Mouse (Mus musculus) forebrain, embryonic 14.5 days (tissue): ENCODE measurements at regions not wholly inside any gene's neighbourhood (a gene's known extent, or its start where the extent isn't known, plus 50 kb on each side); places are given as distances from the start of the nearest gene placed in this dataset.
"Not testable (repeated sequence)": the region's sequence is repeated elsewhere in the genome, so short reads cannot be mapped to it uniquely, and the experiment has no call there.

Experiments
- ATAC-seq: fragments of 200-750 bp; cut with Nextera tagmentation; 2 replicates; pipeline ENCODE4 v1.8.0; 2017; ENCODE audit warnings: mild to moderate bottlenecking, moderate library complexity
- DNase-seq: peaks from one replicate; pipeline ENCODE4 v3.0.0-alpha.2; 2015; ENCODE audit warnings: low spot score
- H3K27ac ChIP-seq: fragments of 300-500 bp; sonication (generic); 2 replicates; pipeline ENCODE4 v1.5.1; 2014; ENCODE audit warnings: low read depth, mild to moderate bottlenecking, control low read depth, low read length, moderate library complexity
- H3K27me3 ChIP-seq: fragments of 300-500 bp; sonication (generic); replicated peaks from 2 replicates; pipeline ENCODE4 v1.6.1; 2014; ENCODE audit warnings: low read length, control low read depth, mixed read lengths; ENCODE audit not compliant: control insufficient read depth, insufficient read depth
- H3K36me3 ChIP-seq: fragments of 300-500 bp; sonication (generic); 2 replicates; pipeline ENCODE4 v1.6.1; 2014; ENCODE audit warnings: low read length, control low read depth; ENCODE audit not compliant: control insufficient read depth, insufficient read depth
- H3K4me1 ChIP-seq: fragments of 300-500 bp; sonication (generic); 2 replicates; pipeline ENCODE4 v1.6.1; 2014; ENCODE audit warnings: antibody characterized with exemption, low read length, control low read depth; ENCODE audit not compliant: control insufficient read depth, insufficient read depth
- H3K4me2 ChIP-seq: fragments of 300-500 bp; sonication (generic); 2 replicates; pipeline ENCODE4 v1.6.1; 2014; ENCODE audit warnings: mild to moderate bottlenecking, control low read depth, low read length
- H3K4me3 ChIP-seq: fragments of 300-500 bp; sonication (generic); 2 replicates; pipeline ENCODE4 v1.5.1; 2014; ENCODE audit warnings: low read depth, low read length, control low read depth
- H3K9ac ChIP-seq: fragments of 300-500 bp; sonication (generic); 2 replicates; pipeline ENCODE4 v1.6.1; 2014; ENCODE audit warnings: mild to moderate bottlenecking, low read length, control low read depth, moderate library complexity
- H3K9me3 ChIP-seq: fragments of 300-500 bp; sonication (generic); replicated peaks from 2 replicates; pipeline ENCODE4 v1.6.1; 2016; ENCODE audit warnings: low read length, control low read depth, mixed read lengths; ENCODE audit not compliant: control insufficient read depth
- WGBS: fragments of 180-500 bp; shearing (Covaris S2); extraction: QIAGEN DNeasy Blood & Tissue Kit; methylation state at CpG from one replicate; pipeline ENCODE4 v1.1.7; 2014; 5-methylcytosine and 5-hydroxymethylcytosine counted together

DNA sequence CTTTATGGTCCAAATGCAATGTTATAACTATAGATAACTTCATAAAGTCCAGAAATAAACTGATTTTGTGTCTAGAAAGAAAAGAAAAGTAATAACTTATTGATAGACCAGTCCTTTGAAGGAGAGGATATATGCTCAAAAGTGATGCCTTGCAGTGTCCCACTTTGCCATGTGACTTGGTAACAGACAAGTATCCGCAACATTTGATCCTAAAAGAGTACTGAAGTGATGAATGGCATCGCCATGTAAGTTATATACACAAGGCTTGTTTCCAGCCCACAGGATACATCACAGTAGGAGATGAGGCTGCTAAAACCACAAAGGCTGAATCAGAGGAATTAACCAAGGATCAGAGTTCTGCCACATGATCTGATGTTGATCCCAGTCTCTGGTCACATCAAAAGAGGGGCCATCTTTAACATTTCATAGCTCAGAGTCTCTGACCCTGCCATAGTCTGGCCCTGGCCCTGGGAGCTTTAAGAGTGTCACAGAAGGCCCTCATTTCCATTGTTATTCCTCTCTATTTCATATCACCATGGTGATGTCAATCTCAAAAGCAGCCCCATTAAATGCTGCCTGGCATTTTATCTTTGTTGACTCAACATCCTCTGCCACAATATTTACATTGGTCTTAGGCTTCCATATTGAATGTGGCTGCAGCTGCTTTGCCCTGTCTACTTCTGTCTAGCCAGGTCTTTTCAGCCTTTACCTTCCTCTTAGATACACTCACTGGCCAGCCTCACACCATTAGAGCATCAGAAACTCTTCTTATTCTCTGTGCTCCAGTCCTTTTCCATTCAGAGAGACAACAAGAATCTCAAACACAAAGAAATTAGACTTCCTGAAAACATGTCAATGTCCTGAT is 506.4 kb upstream of the Gm9747 start:
- 94% methylated on average over 2 of the region's 2 CpGs for WGBS
- Histone ChIP-seq H3K9me3 (no peaks in the 10 kb centered on the region), H3K4me2 (no peak overlapping the region), H3K4me3 (no peak overlapping the region), H3K27me3 (no peaks in the 10 kb centered on the region), H3K9ac (no peak overlapping the region), H3K4me1 (no peaks in the 10 kb centered on the region), H3K36me3 (no peaks in the 10 kb centered on the region), H3K27ac (no peak overlapping the region)
- no peak for ATAC-seq
- DNase-seq: no peak

- Histone ChIP-seq H3K27ac (no peak overlapping the region), H3K27me3 (no peaks in the 10 kb centered on the region), H3K9ac (no peak overlapping the region), H3K4me1 (no peaks in the 10 kb centered on the region; the same call in 1 of the 2 replicates), H3K9me3 (no peaks in the 10 kb centered on the region), H3K4me3 (no peak overlapping the region), H3K4me2 (no peak overlapping the region), H3K36me3 (no peaks in the 10 kb centered on the region)
- DNase-seq: no peak
- 80% methylated on average over 6 of the region's 6 CpGs for WGBS
- ATAC-seq: no peak
These were observed 495.6 kb upstream of the Gm9747 start for GRCm38 (mm10) chr1:81737111-81737833.

DNA sequence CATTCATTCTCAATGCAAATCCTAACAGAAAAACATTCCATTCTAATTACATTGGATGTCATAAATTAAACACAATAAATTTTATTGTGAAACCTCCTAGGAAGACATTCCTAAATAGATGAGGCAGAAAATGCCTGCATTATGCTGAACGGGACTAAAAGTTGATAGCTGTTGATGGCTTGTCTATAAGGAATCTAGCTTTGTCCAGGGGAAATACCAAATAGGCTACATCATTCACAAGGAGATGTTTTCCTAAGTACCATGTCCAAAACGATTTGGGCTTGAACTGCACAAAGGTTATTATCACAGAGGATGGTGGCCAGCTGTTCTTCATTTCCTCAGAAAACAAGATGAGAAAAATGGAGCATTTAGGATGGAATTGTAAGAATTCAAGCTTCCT is 494.5 kb upstream of the Gm9747 start:
- Histone ChIP-seq H3K4me3 (no peak overlapping the region), H3K9me3 (no peaks in the 10 kb centered on the region), H3K27me3 (no peaks in the 10 kb centered on the region), H3K36me3 (no peaks in the 10 kb centered on the region), H3K4me1 (no peaks in the 10 kb centered on the region; the same call in 1 of the 2 replicates), H3K9ac (no peak overlapping the region), H3K4me2 (no peak overlapping the region), H3K27ac (no peak overlapping the region)
- ATAC-seq (no peak), DNase-seq (no peak)
- 7% methylated on average over 2 of the region's 2 CpGs for WGBS

- no peaks in the 10 kb centered on the region for H3K9me3 ChIP-seq
- WGBS: 10% methylated on average over 3 of the region's 3 CpGs
- H3K9ac ChIP-seq: no peak overlapping the region
- ATAC-seq (no peak), DNase-seq (peak; percentile 6)
- H3K27ac ChIP-seq: no peak overlapping the region
- no peaks in the 10 kb centered on the region; the same call in 1 of the 2 replicates for H3K4me1 ChIP-seq
- H3K4me2 ChIP-seq: no peak overlapping the region
- H3K27me3 ChIP-seq: no peaks in the 10 kb centered on the region
- no peaks in the 10 kb centered on the region for H3K36me3 ChIP-seq
- H3K4me3 ChIP-seq: no peak overlapping the region
These were observed 493.5 kb upstream of the Gm9747 start for GRCm38 (mm10) chr1:81739392-81739791.

- Histone ChIP-seq H3K9me3 (no peaks in the 10 kb centered on the region), H3K4me2 (no peak overlapping the region), H3K9ac (no peak overlapping the region), H3K27me3 (no peaks in the 10 kb centered on the region), H3K4me3 (no peak overlapping the region), H3K27ac (no peak overlapping the region), H3K4me1 (no peaks in the 10 kb centered on the region; the same call in 1 of the 2 replicates), H3K36me3 (no peaks in the 10 kb centered on the region)
- WGBS: 100% methylated on average over 1 of the region's 1 CpGs
- ATAC-seq (no peak), DNase-seq (no peak)
These were observed 492.9 kb upstream of the Gm9747 start for GRCm38 (mm10) chr1:81739981-81740380.

- H3K4me2 ChIP-seq, H3K4me1 ChIP-seq, DNase-seq, H3K36me3 ChIP-seq, ATAC-seq, H3K9me3 ChIP-seq, H3K27ac ChIP-seq, H3K9ac ChIP-seq, H3K27me3 ChIP-seq, H3K4me3 ChIP-seq: not testable (repeated sequence)
- WGBS: 95% methylated on average over 8 of the region's 8 CpGs
These were observed 491.0 kb upstream of the Gm9747 start for GRCm38 (mm10) chr1:81741882-81742281.

- Histone ChIP-seq H3K4me3 (no peak overlapping the region), H3K4me2 (no peak overlapping the region), H3K9ac (no peak overlapping the region), H3K27ac (no peak overlapping the region), H3K36me3 (no peaks in the 10 kb centered on the region), H3K4me1 (no peaks in the 10 kb centered on the region), H3K9me3 (no peaks in the 10 kb centered on the region), H3K27me3 (no peaks in the 10 kb centered on the region)
- WGBS: 16% methylated on average over 8 of the region's 8 CpGs
- DNase-seq (peak; percentile 83), ATAC-seq (peak; percentile 89)
These were observed 488.4 kb upstream of the Gm9747 start for GRCm38 (mm10) chr1:81744524-81744923.

GRCm38 (mm10) chr1:81745024-81745960 is 487.6 kb upstream of the Gm9747 start:
- ATAC-seq: no peak
- no peak overlapping the region for H3K4me2 ChIP-seq
- 68% methylated on average over 14 of the region's 14 CpGs for WGBS

More at GRCm38 (mm10) chr1:81745024-81745960, 487.6 kb upstream of the Gm9747 start:
- Histone ChIP-seq H3K4me3 (no peak overlapping the region), H3K4me1 (no peaks in the 10 kb centered on the region), H3K27ac (no peak overlapping the region), H3K9me3 (no peaks in the 10 kb centered on the region), H3K9ac (no peak overlapping the region), H3K36me3 (no peaks in the 10 kb centered on the region), H3K27me3 (no peaks in the 10 kb centered on the region)
- no peak for DNase-seq
